Mouse (Mus musculus) spleen, adult 2 months (tissue): ENCODE data around the gene Arhgap20. TPM values are rescaled to one million over a fixed set of nuclear protein-coding genes. Genes with fewer than 3 reads are reported as not detected.

Experiments
- DNase-seq, 2 experiments: peaks; one replicate each; pipeline versions ENCODE4 v3.0.0 to v3.0.0-alpha.2; 2012 to 2021; ENCODE audit warnings: low spot score in 2 of 2, low read depth in 1 of 2
- H3K27ac ChIP-seq: fragments of 200-500 bp; 2 replicates; pipeline ENCODE4 v1.5.1; 2012; ENCODE audit warnings: low read length, inconsistent platforms; ENCODE audit not compliant: insufficient read depth
- H3K27me3 ChIP-seq: fragments of 200-500 bp; 2 replicates; pipeline ENCODE4 v1.6.1; 2012; ENCODE audit warnings: mild to moderate bottlenecking, moderate library complexity, low read length, inconsistent platforms; ENCODE audit not compliant: control insufficient read depth, insufficient read depth
- H3K36me3 ChIP-seq: fragments of 200-500 bp; 2 replicates; pipeline ENCODE4 v1.6.1; 2012; ENCODE audit warnings: mild to moderate bottlenecking, low read length, inconsistent platforms; ENCODE audit not compliant: control insufficient read depth, insufficient read depth
- H3K4me1 ChIP-seq: fragments of 200-500 bp; 2 replicates; pipeline ENCODE4 v1.6.1; 2011; ENCODE audit warnings: inconsistent platforms; ENCODE audit not compliant: control insufficient read depth, insufficient read depth, insufficient read length
- H3K4me3 ChIP-seq: fragments of 200-500 bp; 2 replicates; pipeline ENCODE4 v1.5.1; 2011; ENCODE audit warnings: mild to moderate bottlenecking, inconsistent platforms; ENCODE audit not compliant: insufficient read depth, insufficient read length; ENCODE audit errors: extremely low read depth
- CTCF ChIP-seq: fragments of 200-500 bp; IDR thresholded peaks from 2 replicates; pipeline ENCODE4 v1.5.1; 2011; ENCODE audit warnings: mild to moderate bottlenecking, inconsistent platforms; ENCODE audit not compliant: insufficient read depth, insufficient read length, insufficient replicate concordance; ENCODE audit errors: extremely low read depth
- POLR2A ChIP-seq: fragments of 200-500 bp; IDR thresholded peaks from 2 replicates; pipeline ENCODE4 v1.6.1; 2011; ENCODE audit warnings: low read depth, low read length, inconsistent platforms
- WGBS: fragments of 180-500 bp; shearing (Covaris S2); methylation state at CpG from one replicate; pipeline ENCODE4 v1.1.7; 2018; 5-methylcytosine and 5-hydroxymethylcytosine counted together
- polyA plus RNA-seq: library from polyadenylated mRNA; depleted of rRNA; stranded (reverse); fragments of >200 nt; gene quantifications from 2 replicates; pipeline ENCODE4 v1.2.3, GENCODE M21; 2012; rRNA removed

Gene Arhgap20
- polyA plus RNA-seq, 1 experiment = 0.77 TPM

DNA sequence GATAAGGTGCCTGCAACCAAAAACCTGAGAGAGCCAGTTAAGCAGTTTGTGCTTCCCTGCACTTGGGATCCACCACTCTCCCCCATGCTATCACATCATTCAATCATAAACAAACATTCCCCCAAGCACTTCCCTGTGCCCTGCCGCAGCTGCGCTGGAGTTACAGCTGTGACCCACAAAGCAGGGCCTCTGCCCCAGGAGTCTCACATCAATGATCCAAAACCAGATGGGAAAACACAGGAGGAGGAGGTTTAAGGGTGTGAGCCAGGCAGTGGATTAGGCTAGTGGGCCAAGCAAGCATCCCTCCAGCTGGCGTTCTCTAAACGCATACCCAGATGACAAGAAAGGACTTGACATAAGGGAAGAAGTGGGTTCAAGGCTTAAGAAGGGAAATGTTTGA is 109.2 kb downstream of the Arhgap20 start:
- Histone ChIP-seq H3K4me1 (no peaks in the 10 kb centered on the region), H3K27me3 (no peaks in the 10 kb centered on the region), H3K4me3 (no peak overlapping the region), H3K27ac (no peak overlapping the region), H3K36me3 (no peaks in the 10 kb centered on the region)
- 47% methylated on average over 4 of the region's 4 CpGs for WGBS
- DNase-seq = no peak
- TF ChIP-seq CTCF (no peak), POLR2A (no peak)

GRCm38 (mm10) chr9:51875531-51875930 is 110.4 kb downstream of the Arhgap20 start:
- DNase-seq = no peak
- TF ChIP-seq POLR2A (no peak), CTCF (no peak)
- Histone ChIP-seq H3K4me1 (no peaks in the 10 kb centered on the region), H3K36me3 (no peaks in the 10 kb centered on the region), H3K27me3 (no peaks in the 10 kb centered on the region), H3K27ac (no peak overlapping the region), H3K4me3 (no peak overlapping the region)
- 89% methylated on average over 20 of the region's 20 CpGs for WGBS

GRCm38 (mm10) chr9:51881386-51881785 is 116.2 kb downstream of the Arhgap20 start:
- 61% methylated on average over 4 of the region's 4 CpGs for WGBS
- no peak for DNase-seq
- TF ChIP-seq POLR2A (no peak), CTCF (no peak)
- no peaks in the 10 kb centered on the region for H3K36me3 ChIP-seq
- no peaks in the 10 kb centered on the region for H3K4me1 ChIP-seq
- H3K27me3 ChIP-seq = no peaks in the 10 kb centered on the region
- no peak overlapping the region for H3K4me3 ChIP-seq
- no peak overlapping the region for H3K27ac ChIP-seq

GRCm38 (mm10) chr9:51881881-51882280 is 116.7 kb downstream of the Arhgap20 start:
- DNase-seq = no peak
- no peaks in the 10 kb centered on the region for H3K4me1 ChIP-seq
- H3K27me3 ChIP-seq = no peaks in the 10 kb centered on the region
- no peak overlapping the region for H3K4me3 ChIP-seq
- 91% methylated on average over 4 of the region's 4 CpGs for WGBS
- no peak for TF ChIP-seq POLR2A
- no peak for TF ChIP-seq CTCF
- no peaks in the 10 kb centered on the region for H3K36me3 ChIP-seq
- H3K27ac ChIP-seq = no peak overlapping the region

DNA sequence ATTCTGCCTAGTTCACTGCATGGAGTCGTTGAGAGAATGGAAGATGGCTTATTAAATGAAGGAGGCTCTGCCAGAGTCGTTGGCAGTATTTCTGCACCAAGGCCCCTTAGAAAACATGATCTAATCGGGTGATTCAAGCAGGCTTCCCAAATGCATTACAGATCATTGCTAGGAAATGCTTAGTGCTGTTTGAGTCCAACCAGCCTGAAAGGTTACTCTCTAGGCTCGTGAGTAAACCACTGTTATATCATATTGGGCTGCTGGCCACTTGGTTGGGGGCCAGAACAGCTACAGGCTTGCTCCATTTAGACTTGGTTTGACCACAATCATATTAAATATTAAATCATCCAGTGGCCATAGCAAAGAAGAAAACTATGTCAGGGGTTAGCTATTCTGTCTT is 118.2 kb downstream of the Arhgap20 start:
- no peaks in the 10 kb centered on the region for H3K27me3 ChIP-seq
- no peak overlapping the region for H3K27ac ChIP-seq
- 80% methylated on average over 4 of the region's 4 CpGs for WGBS
- no peak for TF ChIP-seq CTCF
- TF ChIP-seq POLR2A = no peak
- no peaks in the 10 kb centered on the region for H3K36me3 ChIP-seq
- no peaks in the 10 kb centered on the region for H3K4me1 ChIP-seq
- no peak for DNase-seq
- no peak overlapping the region for H3K4me3 ChIP-seq

DNA sequence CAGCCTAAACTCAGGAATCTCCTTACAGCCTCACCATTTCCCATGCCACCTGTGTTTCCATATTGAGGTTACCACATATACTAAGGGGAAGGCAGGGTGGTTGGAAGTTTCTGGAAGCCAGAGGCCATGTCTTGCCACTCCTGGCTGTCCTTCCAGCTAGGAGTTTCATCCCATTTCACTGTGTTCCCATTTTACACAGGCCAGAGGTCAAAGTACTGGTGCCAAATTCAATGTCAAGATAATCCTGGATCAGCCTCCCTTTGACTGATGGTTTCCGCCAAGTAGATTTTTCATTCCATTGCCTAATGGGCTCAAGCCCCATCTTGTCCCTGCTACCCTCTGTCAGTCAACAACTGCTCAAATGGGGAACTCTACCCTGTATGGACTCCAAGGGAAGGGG is 127.8 kb downstream of the Arhgap20 start:
- H3K27me3 ChIP-seq = no peaks in the 10 kb centered on the region; the same call in 1 of the 2 replicates
- H3K36me3 ChIP-seq = no peaks in the 10 kb centered on the region
- H3K27ac ChIP-seq = no peak overlapping the region
- no peak for TF ChIP-seq POLR2A
- no peak for TF ChIP-seq CTCF
- no peak for DNase-seq
- no peak overlapping the region for H3K4me3 ChIP-seq
- WGBS = 88% methylated on average over 1 of the region's 1 CpGs
- no peaks in the 10 kb centered on the region for H3K4me1 ChIP-seq

Other genes starting within 250 kb of the Arhgap20 start
- gene Fdx1, start 198.2 kb downstream of the Arhgap20 start, polyA plus RNA-seq = 15.0 and 21.8 TPM in 2 replicates